Mouse (Mus musculus): Measurements from ENCODE around the gene Ndufa6.

DNA sequence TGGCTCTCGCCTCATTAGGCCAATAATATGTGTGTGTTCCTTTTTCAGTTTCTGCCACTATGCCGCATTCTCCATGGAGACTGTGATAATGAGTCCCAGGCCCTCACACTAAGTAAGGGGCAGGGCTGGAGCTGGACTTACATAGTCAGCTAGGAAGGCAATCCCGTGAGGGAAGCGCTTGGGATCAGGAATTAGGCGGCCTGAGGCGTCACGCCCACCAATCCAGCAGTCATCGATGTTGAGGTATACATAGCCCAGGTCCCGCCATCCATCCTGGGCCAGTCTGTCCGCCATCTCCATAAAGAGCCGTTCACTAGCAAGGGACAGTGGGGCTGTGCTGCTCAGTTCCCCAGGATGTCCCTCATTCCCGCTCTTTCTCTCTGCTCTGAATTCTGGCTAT, 17.5 kb downstream of the Ndufa6 start:
- TF ChIP-seq ZC3H11A (IDR thresholded peaks at IDR 0.05; ENCODE audit: borderline replicate concordance, low read depth, low read length): no peak
- no peak for TF ChIP-seq ZNF384 (IDR thresholded peaks at IDR 0.05; ENCODE audit: low read depth, low read length)
